25 mouse cellular contexts compared by ENCODE assay signal in the genomic region with DNA sequence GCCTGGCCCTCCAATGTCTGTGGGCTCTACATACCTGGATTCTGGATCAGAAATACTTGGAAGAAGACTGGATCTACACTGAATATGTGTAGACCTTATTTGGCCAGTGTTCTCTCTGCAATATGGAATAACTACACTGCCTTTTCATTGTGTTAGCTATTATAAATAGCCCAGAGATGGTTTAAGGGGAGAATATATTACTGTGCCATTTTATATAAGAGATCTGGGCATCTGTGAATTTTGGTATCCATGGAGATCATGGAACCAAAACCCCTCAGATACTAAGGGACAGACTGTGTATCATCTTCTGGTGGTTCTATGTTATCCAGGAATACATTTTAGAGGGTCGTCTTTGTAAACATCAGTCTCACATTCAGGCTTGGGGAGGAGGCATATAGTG.
"Had no signal": no experiment of that assay in that cellular context is flagged by ENCODE, and none has a peak within 500 bp of the region (broad histone marks: within the 10 kb centered on the region; RNA-seq: fewer than 3 reads in every experiment).

No protein-coding gene starts in this region.

- H3K4me3 ChIP-seq: heart, embryonic 13.5 days; heart, embryonic 15.5 days; hindbrain, embryonic 13.5 days; hindbrain, embryonic 15.5 days; kidney, embryonic 15.5 days; limb, embryonic 13.5 days; limb, embryonic 15.5 days; liver, embryonic 12.5 days had no signal

- H3K4me2 ChIP-seq: heart, embryonic 11.5 days; heart, embryonic 13.5 days; heart, embryonic 15.5 days; hindbrain, embryonic 13.5 days; hindbrain, embryonic 15.5 days; kidney, embryonic 15.5 days; limb, embryonic 13.5 days; limb, embryonic 15.5 days; liver, embryonic 12.5 days had no signal

- DNase-seq: gastrocnemius, postnatal 10 days; gastrocnemius, postnatal 25 days; heart, adult 18-20 months; heart, postnatal 14 days; heart, postnatal 36 days; kidney, adult 11 months; kidney, adult 2 months; kidney, adult 9 months; kidney, postnatal 14 days; kidney, postnatal 36 days; layer of hippocampus, postnatal 36 days; left cerebral cortex, postnatal 4 days; lung, adult 18-20 months had no signal

- H3K4me1 ChIP-seq: hindbrain, embryonic 15.5 days; limb, embryonic 15.5 days had no signal

- ATAC-seq: hindbrain, postnatal 0 days; liver, embryonic 12.5 days had no signal

- H3K9ac ChIP-seq: heart, embryonic 13.5 days; heart, embryonic 15.5 days; hindbrain, embryonic 13.5 days; hindbrain, embryonic 15.5 days; kidney, embryonic 15.5 days; limb, embryonic 13.5 days; limb, embryonic 15.5 days; liver, embryonic 12.5 days; liver, embryonic 14.5 days had no signal

- H3K9me3 ChIP-seq: heart, embryonic 13.5 days; heart, embryonic 15.5 days; hindbrain, embryonic 13.5 days; hindbrain, embryonic 15.5 days; kidney, embryonic 15.5 days; limb, embryonic 13.5 days; limb, embryonic 15.5 days; liver, embryonic 12.5 days had no signal

- H3K27ac ChIP-seq: heart, embryonic 13.5 days; heart, embryonic 15.5 days; hindbrain, embryonic 13.5 days; hindbrain, embryonic 15.5 days; hindbrain, postnatal 0 days; kidney, embryonic 15.5 days; kidney, postnatal 0 days; limb, embryonic 13.5 days; limb, embryonic 15.5 days; liver, embryonic 12.5 days; liver, embryonic 14.5 days had no signal

- H3K36me3 ChIP-seq: heart, embryonic 13.5 days; heart, embryonic 15.5 days; hindbrain, embryonic 13.5 days; hindbrain, embryonic 15.5 days; kidney, embryonic 15.5 days; limb, embryonic 13.5 days; limb, embryonic 15.5 days; liver, embryonic 12.5 days had no signal

- H3K27me3 ChIP-seq: heart, embryonic 13.5 days; heart, embryonic 15.5 days; hindbrain, embryonic 13.5 days; hindbrain, embryonic 15.5 days; kidney, embryonic 15.5 days; limb, embryonic 13.5 days; limb, embryonic 15.5 days; liver, embryonic 12.5 days had no signal
